In the genomic region with DNA sequence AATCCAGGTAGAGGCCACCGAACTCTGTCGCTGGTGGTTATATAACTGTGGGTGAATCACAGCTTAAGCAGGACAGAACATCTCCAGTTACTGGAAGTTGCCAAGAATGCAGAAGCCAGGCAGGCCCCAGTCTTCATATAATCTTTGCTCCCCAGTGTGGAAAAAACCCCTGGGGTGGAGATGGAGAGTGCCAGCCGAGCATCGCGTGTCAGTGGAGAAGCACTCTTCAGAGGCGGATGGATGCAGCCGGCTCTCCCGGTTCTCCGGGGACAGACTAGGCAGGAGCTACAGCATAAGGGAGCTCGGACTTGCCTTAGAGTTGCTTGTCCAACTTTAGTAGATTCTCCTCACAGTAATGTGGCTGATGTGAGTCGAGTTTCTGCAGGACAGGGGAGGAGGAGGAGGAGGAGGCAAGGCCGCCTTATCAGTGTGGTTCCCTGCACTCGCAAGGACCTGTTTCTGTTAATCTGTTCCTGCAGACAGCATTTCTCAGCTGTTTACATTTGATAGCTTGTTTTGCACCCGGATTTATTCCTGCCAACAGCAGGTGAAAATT, we compare ENCODE assay signal across 13 mouse cellular contexts. TPM values are rescaled to one million over a fixed set of nuclear protein-coding genes. Genes with fewer than 3 reads are reported as not detected.
DNase-seq lines count a peak whose midpoint lies in the region; ATAC-seq and TF ChIP-seq lines count a peak whose summit lies in the region.
"Had no signal": no experiment of that assay in that cellular context is flagged by ENCODE, and none has a peak within 500 bp of the region (broad histone marks: within the 10 kb centered on the region; RNA-seq: fewer than 3 reads in every experiment).

No protein-coding gene starts in this region.

- CTCF ChIA-PET in Patski (lab: Charles Lee) = interaction anchor here (1.4 kb wide), 2 partner anchors 9 to 20 kb away, joined by 4 to 5 read pairs; partner anchors contain the start of gene Bpgm

- H3K9ac ChIP-seq in heart, embryonic 12.5 days = no peak overlapping the region
- H3K9ac ChIP-seq in liver, embryonic 14.5 days (replicated peaks) = peak overlapping the region; percentile 64
- H3K9ac ChIP-seq: embryonic facial prominence, embryonic 15.5 days; hindbrain, embryonic 15.5 days; limb, embryonic 12.5 days; neural tube, embryonic 13.5 days had no signal

- WGBS in heart, embryonic 12.5 days = 52% methylated on average over 14 of the region's 14 CpGs
- 44% methylated on average over 14 of the region's 14 CpGs for WGBS in liver, embryonic 14.5 days (ENCODE audit: insufficient replicate concordance)

- TF ChIP-seq CTCF in Patski (IDR thresholded peaks at IDR 0.05) = no peak
- no peak for TF ChIP-seq CTCF in liver, embryonic 14.5 days (IDR thresholded peaks at IDR 0.05; ENCODE audit: low read depth)

- no peaks in the 10 kb centered on the region for H3K27me3 ChIP-seq in heart, embryonic 12.5 days (replicated peaks)
- H3K27me3 ChIP-seq in Patski = no peaks in the 10 kb centered on the region
- no peaks in the 10 kb centered on the region for H3K27me3 ChIP-seq in liver, embryonic 14.5 days (ENCODE audit: control insufficient read depth, insufficient read depth, low read length)
- H3K27me3 ChIP-seq: embryonic facial prominence, embryonic 15.5 days; hindbrain, embryonic 15.5 days; limb, embryonic 12.5 days; neural tube, embryonic 13.5 days had no signal

- peak overlapping the region; percentile 45; the same call in 1 of the 2 replicates for H3K4me2 ChIP-seq in heart, embryonic 12.5 days
- H3K4me2 ChIP-seq in liver, embryonic 14.5 days (ENCODE audit: low read depth) = peak overlapping the region; percentile 69
- H3K4me2 ChIP-seq: embryonic facial prominence, embryonic 15.5 days; hindbrain, embryonic 15.5 days; limb, embryonic 12.5 days; neural tube, embryonic 13.5 days had no signal

- ATAC-seq in heart, embryonic 12.5 days (ENCODE audit: insufficient number of reproducible peaks, low FRiP score) = peak; percentile 87
- ATAC-seq in Patski = peak; percentile 51
- peak; percentile 94 for ATAC-seq in liver, embryonic 14.5 days (ENCODE audit: insufficient read depth)

- POLR2A ChIA-PET in Patski (lab: Charles Lee) = no interaction called here

- H3K9me3 ChIP-seq in heart, embryonic 12.5 days (replicated peaks) = no peaks in the 10 kb centered on the region
- H3K9me3 ChIP-seq in liver, embryonic 14.5 days (ENCODE audit: control insufficient read depth, low read length) = no peaks in the 10 kb centered on the region
- H3K9me3 ChIP-seq: embryonic facial prominence, embryonic 15.5 days; hindbrain, embryonic 15.5 days; limb, embryonic 12.5 days; neural tube, embryonic 13.5 days had no signal

- DNase-seq in heart, adult 8-10 months (ENCODE audit: low spot score) = no peak
- DNase-seq in Patski (ENCODE audit: low read depth, low spot score) = no peak
- peak; percentile 69 for DNase-seq in c-Kit-positive CD71-positive TER-119-negative erythroid progenitor cells, embryonic 14.5 days (ENCODE audit: low read depth)
- peak; percentile 81 to 87 (median 85) for DNase-seq in liver, embryonic 14.5 days (ENCODE audit: low read depth in 3 of 3, low spot score in 3 of 3)
- DNase-seq in layer of hippocampus, adult 18-20 months (ENCODE audit: low spot score in 2 of 2) = no peak
- DNase-seq in thymus, postnatal 14 days = no peak
- DNase-seq: adrenal gland, postnatal 10 days; kidney, postnatal 4 days had no signal

- H3K27ac ChIP-seq in heart, embryonic 12.5 days (ENCODE audit: poor library complexity, severe bottlenecking) = 0 out of 2 replicates have a peak overlapping the region, but pooled peaks have one; percentile 28
- H3K27ac ChIP-seq in liver, embryonic 14.5 days = peak overlapping the region; percentile 88
- H3K27ac ChIP-seq: embryonic facial prominence, embryonic 15.5 days; hindbrain, embryonic 15.5 days; limb, embryonic 12.5 days; neural tube, embryonic 13.5 days had no signal

- H3K4me3 ChIP-seq in heart, embryonic 12.5 days = no peak overlapping the region
- peak overlapping the region; percentile 12 to 33 for H3K4me3 ChIP-seq in liver, embryonic 14.5 days (ENCODE audit: insufficient read depth in 1 of 2, low read depth in 2 of 2, low read length in 2 of 2)
- H3K4me3 ChIP-seq: embryonic facial prominence, embryonic 15.5 days; hindbrain, embryonic 15.5 days; limb, embryonic 12.5 days; neural tube, embryonic 13.5 days had no signal

- TF ChIP-seq EP300 in liver, embryonic 14.5 days (IDR thresholded peaks at IDR 0.05; ENCODE audit: low read depth) = peak; percentile 98

- peaks cover 27% of the 10 kb centered on the region for H3K4me1 ChIP-seq in heart, embryonic 12.5 days (replicated peaks)
- H3K4me1 ChIP-seq in liver, embryonic 14.5 days (replicated peaks; ENCODE audit: control insufficient read depth in 2 of 2, insufficient read depth in 2 of 2, low read length in 1 of 2) = peaks cover 32 to 38% of the 10 kb centered on the region in 2 experiments
- H3K4me1 ChIP-seq: hindbrain, embryonic 15.5 days had no signal

- peaks cover 11% of the 10 kb centered on the region for H3K36me3 ChIP-seq in heart, embryonic 12.5 days
- H3K36me3 ChIP-seq in liver, embryonic 14.5 days (replicated peaks; ENCODE audit: control insufficient read depth, insufficient read depth, low read depth) = peaks cover 21% of the 10 kb centered on the region

- in situ Hi-C loops in Patski (cut with MboI; ENCODE audit: low pct_unique_long_range_greater_than_20kb) = no loop called here

RNA-seq across cellular contexts. Expression of gene Bpgm, which starts 10.1 kb away (rescaled TPM):
- 78.0 and 85.2 TPM in 2 replicates for polyA plus RNA-seq in heart, embryonic 12.5 days (2016; fragmentation: Nextera tagmentation; extraction: Ambion mirVana)
- 10 to 100 TPM; 27.1 to 53.5 (median 32.2) TPM for total RNA-seq in heart, adult 8-10 months (2022)
- 30.7 TPM for polyA plus RNA-seq in Patski (2021)
- 84.9 and 140 TPM in 2 replicates for polyA plus RNA-seq in liver, embryonic 14.5 days (2012; rRNA removed)
- polyA plus RNA-seq in liver, embryonic 14.5 days (2014; fragmentation: Nextera tagmentation; extraction: Ambion mirVana) = 136 and 143 TPM in 2 replicates
- total RNA-seq in layer of hippocampus, adult 18-20 months (2021) = 10 to 100 TPM; 65.1 to 66.7 TPM

Comparison
In these comparisons a context has a peak if more than half of its experiments do, and no peak if none do; other contexts are left out.
1. DNase-seq: peak in c-Kit-positive CD71-positive TER-119-negative erythroid progenitor cells, embryonic 14.5 days (single experiment) and liver, embryonic 14.5 days (3 of 3); none in heart, adult 8-10 months (single experiment), Patski (single experiment), layer of hippocampus, adult 18-20 months (0 of 2) and thymus, postnatal 14 days (single experiment).
2. Peak in every context shown above with its lines, with median percentiles within 50 percentile points of each other: ATAC-seq.